Mouse (Mus musculus): ENCODE data around the gene Gm33815. TPM values are rescaled to one million over a fixed set of nuclear protein-coding genes. Genes with fewer than 3 reads are reported as not detected.
"Not testable (repeated sequence)": the region's sequence is repeated elsewhere in the genome, so short reads cannot be mapped to it uniquely, and the experiment has no call there.

The Gm33815 gene
- total RNA-seq (2021), result not detected
- long read RNA-seq, experiment 1, result 0 reads
- long read RNA-seq, experiment 2, result 0 reads

GRCm38 (mm10) chrY:69320832-69321231 is at the start of gene Gm33815:
TSS of gene Gm33815 (plus strand) at chrY:69321132.
- intact Hi-C loops (cut with DNase I); DNase-seq: not testable (repeated sequence)

More at GRCm38 (mm10) chrY:69320832-69321231, at the start of gene Gm33815:
- H3K4me3 ChIP-seq, H3K27ac ChIP-seq: not testable (repeated sequence)
